Mouse (Mus musculus) embryonic stem cell, embryonic (primary cell): ENCODE measurements around the gene Tacc2.

ENCODE experiments used
- CTCF ChIA-PET, 4 experiments: fragments of 300-600 bp in 2 of 4; fragments of 350-600 bp in 2 of 4; sonication (Branson Sonifier 250); formaldehyde crosslinking; loops; one replicate each; lab custom pipeline; 2022; ENCODE audit warnings: inconsistent platforms in 2 of 4; lab: Charles Lee
- POLR2A ChIA-PET, 4 experiments: fragments of 300-600 bp in 2 of 4; fragments of 350-600 bp in 2 of 4; sonication (Branson Sonifier 250); formaldehyde crosslinking; loops; one replicate each; lab custom pipeline; 2022; ENCODE audit warnings: antibody characterized with exemption in 4 of 4, inconsistent platforms in 1 of 4; lab: Charles Lee

Gene Tacc2

DNA sequence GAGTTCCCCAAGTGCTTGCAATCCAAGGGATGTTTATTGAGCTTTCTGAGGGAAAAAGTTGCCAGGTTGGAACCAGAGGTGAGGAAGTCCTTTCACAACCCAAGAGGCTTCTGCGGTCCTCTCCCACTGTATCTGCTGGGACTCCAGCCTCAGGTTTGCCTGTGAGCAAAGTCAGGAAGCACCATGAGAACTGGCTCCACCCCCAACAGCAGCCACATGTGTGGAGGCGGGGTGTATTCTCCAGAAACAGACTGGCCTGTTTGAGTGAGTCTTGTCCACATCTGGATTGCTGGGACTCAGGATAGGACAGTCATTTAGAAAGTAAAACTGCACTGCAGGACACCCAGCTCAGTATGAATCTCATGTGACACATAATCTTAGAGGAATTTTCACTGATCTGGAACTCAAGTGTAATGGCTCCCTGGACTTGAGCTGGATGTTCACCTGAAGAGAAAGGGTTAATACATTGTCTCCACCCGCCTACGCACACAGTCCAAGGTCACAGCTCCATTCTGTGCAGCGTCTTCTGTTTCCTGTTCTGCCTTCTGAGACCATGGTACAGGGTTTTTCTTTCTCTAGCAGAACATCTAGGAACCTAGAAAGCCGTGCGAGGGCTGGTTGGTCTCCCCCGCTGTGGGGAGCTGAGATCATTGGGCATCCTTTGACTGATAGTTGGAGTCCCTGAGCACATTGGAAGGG is 149.6 kb downstream of the Tacc2 start:
- POLR2A ChIA-PET, result interaction anchor here in 2 of 4 experiments (0.6 to 4.5 kb wide), 20 partner anchors 9 to 133 kb away, joined by 3 to 19 read pairs (median 4); no protein-coding TSS in a partner anchor
- CTCF ChIA-PET, result interaction anchor here in 3 of 4 experiments (0.6 to 1.9 kb wide), 6 partner anchors 12 to 227 kb away, joined by 3 to 13 read pairs (median 3); no protein-coding TSS in a partner anchor

DNA sequence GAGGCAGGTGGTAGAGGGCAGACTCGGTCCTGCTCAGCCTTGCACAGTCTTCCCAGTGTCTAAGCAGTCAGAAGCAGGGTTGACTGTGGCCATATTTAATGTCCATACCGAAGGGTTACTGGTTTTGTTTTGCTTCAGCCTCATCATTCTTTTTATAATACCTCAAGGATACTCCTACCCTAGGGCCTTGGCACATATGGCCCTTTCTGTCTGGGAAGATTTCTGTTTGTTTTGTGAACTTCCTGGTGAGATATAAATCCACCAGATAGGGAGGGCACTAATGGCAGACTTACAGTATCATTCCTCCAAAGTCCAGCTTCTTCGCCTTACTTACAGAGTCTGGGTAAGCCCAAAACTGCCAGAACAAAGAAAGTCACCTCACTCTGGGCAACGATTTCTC is 150.3 kb downstream of the Tacc2 start:
- ChIA-PET CTCF (interaction anchor here in 2 of 4 experiments (1.4 to 1.9 kb wide), 3 partner anchors 13 to 35 kb away, joined by 3 to 13 read pairs (median 8); no protein-coding TSS in a partner anchor), POLR2A (interaction anchor here in 2 of 4 experiments (0.7 to 4.5 kb wide), 9 partner anchors 9 to 56 kb away, joined by 3 to 19 read pairs (median 4); no protein-coding TSS in a partner anchor)

DNA sequence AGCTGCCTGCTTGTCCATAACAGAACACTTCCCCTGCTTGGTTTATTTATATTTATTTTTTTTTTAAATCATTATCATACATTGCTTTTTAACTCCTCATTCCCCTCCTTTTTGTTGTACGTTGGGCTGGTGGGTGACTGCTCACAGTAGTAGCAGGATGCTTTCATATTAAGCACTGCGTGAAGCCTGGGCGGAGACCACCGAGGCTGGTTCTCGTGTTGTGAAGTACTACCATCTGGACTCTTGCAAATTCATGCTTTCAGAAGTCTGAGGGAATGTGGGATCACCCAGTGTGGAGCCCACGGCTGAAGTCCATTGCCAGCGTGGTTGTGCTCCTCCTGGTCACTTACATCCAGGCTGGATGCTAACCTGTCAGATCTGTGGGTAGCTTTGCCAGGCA is 154.6 kb downstream of the Tacc2 start:
- ChIA-PET POLR2A (interaction anchor here in 1 of 4 experiments (0.6 kb wide), 1 partner anchor 39 kb away, joined by 4 read pairs; no protein-coding TSS in a partner anchor), CTCF (no interaction called here)

DNA sequence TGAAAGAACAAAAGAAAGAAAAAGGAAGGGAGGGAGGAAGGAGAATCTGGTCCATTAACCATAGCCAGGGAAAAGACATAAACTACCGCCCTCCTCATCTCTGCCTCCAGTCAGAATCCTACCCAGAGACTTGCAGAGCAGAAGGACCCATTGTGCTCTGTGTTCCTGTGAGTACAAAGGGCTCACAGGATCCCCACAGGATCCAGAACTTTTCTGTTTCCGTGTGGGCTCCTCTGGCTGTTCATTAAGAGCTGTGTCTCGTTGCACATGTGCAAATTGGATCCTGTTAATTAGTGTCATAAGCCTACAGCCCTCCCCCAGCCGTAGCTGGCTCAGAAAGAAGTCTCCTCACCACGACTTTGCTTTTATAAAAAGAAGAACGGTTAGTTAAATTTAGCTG is 155.7 kb downstream of the Tacc2 start:
- POLR2A ChIA-PET, result interaction anchor here in 3 of 4 experiments (0.5 to 1.6 kb wide), 12 partner anchors 11 to 338 kb away, joined by 3 to 7 read pairs (median 4); no protein-coding TSS in a partner anchor
- CTCF ChIA-PET, result interaction anchor here in 2 of 4 experiments (0.6 to 1.7 kb wide), 6 partner anchors 17 to 128 kb away, joined by 3 to 8 read pairs (median 5); no protein-coding TSS in a partner anchor

DNA sequence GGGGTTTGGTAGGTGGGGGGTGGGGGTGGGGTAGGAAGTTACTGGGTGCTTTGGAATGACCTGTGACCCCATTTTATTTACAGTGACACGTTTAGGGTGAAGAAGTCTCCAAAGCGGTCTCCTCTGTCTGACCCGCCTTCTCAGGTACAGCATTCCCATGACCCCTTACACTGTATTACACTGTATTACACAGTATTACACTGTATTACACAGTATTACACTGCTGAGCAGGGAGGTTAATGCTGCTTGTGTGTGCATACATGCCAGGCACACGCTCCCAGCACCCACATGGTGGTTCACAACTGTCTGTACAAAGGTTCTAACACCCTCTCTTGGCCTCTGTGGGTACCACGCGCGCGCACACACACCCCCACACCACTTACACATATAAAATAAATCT is 156.2 kb downstream of the Tacc2 start:
- CTCF ChIA-PET, result interaction anchor here in 3 of 4 experiments (0.5 to 1.9 kb wide), 14 partner anchors 9 to 129 kb away, joined by 3 to 9 read pairs (median 4); no protein-coding TSS in a partner anchor
- POLR2A ChIA-PET, result interaction anchor here in 3 of 4 experiments (0.5 to 1.6 kb wide), 16 partner anchors 9 to 338 kb away, joined by 3 to 7 read pairs (median 4); no protein-coding TSS in a partner anchor

DNA sequence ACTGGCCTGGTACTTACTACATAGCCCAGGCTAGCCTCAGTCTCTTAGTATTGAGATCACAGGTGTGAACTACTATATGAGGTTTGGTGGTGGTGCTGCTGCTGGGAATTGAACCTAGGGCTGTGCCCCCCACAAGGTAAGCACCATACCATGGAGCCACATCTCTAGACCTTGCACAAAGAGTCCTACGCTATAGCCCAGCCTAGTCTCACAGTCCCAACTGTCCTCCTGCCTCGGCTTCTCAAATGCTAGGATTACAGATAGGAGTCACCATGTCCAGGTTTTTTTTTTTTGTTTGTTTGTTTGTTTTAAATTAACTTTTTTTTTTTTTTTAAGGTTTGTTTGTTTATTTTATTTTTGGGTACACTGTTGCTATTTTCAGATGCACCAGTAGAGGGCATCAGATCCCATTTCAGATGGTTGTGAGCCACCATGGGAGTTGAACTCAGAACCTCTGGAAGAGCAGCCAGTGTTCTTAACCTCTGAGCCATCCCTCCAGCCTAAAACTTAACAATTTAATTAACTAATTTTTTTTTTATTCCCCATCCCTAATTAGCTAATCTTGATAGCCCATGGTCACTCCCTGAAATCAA is 157.1 kb downstream of the Tacc2 start:
- POLR2A ChIA-PET, result interaction anchor here in 3 of 4 experiments (0.5 to 1.6 kb wide), 11 partner anchors 10 to 217 kb away, joined by 3 to 7 read pairs (median 3); no protein-coding TSS in a partner anchor
- CTCF ChIA-PET, result interaction anchor here (0.5 to 1.9 kb wide), 14 partner anchors 9 to 1660 kb away, joined by 3 to 9 read pairs (median 5); no protein-coding TSS in a partner anchor

DNA sequence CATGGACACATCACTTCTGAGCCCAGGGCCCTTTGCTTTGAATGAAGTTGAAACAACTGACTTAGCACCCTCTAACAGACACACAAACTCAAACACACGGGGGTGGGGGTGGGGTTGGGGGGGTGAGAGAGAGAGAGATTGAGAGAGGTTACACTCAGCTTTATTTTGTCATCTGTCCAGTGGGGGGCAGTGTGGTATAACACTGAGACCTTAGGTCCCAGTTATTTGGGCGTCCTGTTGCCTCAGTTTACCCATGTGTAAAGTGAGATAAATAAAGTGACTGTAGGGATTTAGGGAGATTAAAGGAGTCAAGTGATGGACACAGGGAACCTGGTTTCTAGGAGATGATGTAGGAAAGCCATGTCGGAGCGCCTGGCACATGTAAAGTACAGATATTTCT is 163.9 kb downstream of the Tacc2 start:
- CTCF ChIA-PET, result interaction anchor here (0.6 to 2.4 kb wide), 23 partner anchors 9 to 264 kb away, joined by 3 to 25 read pairs (median 4); no protein-coding TSS in a partner anchor
- POLR2A ChIA-PET, result interaction anchor here in 2 of 4 experiments (1.0 to 1.9 kb wide), 3 partner anchors 21 to 68 kb away, joined by 3 to 6 read pairs (median 3); no protein-coding TSS in a partner anchor

DNA sequence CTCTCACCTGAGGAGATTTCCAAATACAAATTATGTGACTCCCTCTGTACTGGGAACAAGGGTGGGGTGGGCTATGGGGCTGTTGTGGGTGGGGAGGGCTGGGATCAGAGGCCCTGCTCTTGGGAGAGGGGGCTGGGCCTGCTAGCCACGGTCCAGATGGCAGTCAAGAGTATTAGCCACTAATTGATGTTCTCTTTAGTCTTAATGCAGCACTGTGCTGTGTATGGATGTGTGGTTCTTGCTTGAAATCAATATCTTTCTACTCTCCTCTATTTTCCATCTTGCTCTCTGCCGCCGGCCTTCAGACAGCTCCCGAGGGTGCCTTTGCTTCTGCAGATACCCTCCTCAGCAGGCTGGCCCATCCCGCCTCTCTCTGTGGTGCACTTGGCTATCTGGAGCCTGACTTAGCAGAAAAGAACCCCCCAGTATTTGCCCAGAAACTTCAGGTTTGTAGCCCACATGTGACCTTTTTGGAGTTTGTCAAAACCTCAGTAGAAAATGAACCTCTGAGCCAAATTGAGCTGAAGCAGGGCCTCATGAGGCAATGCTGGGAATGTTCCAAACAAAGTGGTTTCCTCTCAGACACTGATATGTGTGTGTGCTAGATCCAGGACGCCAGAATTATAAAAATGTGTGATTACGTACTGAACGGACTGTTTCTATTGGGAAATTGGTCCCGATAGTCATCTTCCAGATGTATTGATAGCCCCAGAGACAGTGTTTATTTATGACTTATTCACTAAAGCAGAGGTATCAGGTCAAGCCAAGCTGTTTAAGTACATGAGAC is 166.2 kb downstream of the Tacc2 start:
- POLR2A ChIA-PET, result interaction anchor here in 1 of 4 experiments (0.6 to 1.6 kb wide), 3 partner anchors 21 to 76 kb away, joined by 4 to 5 read pairs (median 4); no protein-coding TSS in a partner anchor
- CTCF ChIA-PET, result interaction anchor here (0.7 to 1.7 kb wide), 5 partner anchors 10 to 70 kb away, joined by 3 to 9 read pairs (median 5); no protein-coding TSS in a partner anchor

DNA sequence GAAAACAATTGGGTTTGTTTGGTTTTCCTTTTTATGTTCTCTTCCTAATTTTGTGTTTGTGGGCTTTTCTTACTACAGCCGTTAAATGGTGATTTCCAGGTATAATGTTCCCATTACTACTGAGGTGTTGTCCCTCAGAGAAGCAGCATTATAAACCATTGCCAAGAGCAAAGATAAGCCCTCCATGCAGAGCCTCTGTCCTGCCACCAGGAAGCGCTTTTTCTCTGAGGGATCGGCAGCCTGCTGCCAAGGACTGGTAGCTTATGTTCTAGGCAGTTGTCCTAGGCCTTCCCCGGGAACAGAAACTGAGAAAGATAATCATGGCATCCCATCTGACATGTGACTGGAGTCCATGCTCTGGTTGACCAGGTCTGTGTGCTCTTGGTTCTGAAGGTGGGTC is 171.9 kb downstream of the Tacc2 start:
- ChIA-PET CTCF (interaction anchor here in 3 of 4 experiments (0.8 to 2.7 kb wide), 9 partner anchors 8 to 213 kb away, joined by 3 to 20 read pairs (median 4); no protein-coding TSS in a partner anchor), POLR2A (interaction anchor here in 2 of 4 experiments (0.8 to 3.6 kb wide), 9 partner anchors 10 to 104 kb away, joined by 3 to 11 read pairs (median 4); no protein-coding TSS in a partner anchor)

DNA sequence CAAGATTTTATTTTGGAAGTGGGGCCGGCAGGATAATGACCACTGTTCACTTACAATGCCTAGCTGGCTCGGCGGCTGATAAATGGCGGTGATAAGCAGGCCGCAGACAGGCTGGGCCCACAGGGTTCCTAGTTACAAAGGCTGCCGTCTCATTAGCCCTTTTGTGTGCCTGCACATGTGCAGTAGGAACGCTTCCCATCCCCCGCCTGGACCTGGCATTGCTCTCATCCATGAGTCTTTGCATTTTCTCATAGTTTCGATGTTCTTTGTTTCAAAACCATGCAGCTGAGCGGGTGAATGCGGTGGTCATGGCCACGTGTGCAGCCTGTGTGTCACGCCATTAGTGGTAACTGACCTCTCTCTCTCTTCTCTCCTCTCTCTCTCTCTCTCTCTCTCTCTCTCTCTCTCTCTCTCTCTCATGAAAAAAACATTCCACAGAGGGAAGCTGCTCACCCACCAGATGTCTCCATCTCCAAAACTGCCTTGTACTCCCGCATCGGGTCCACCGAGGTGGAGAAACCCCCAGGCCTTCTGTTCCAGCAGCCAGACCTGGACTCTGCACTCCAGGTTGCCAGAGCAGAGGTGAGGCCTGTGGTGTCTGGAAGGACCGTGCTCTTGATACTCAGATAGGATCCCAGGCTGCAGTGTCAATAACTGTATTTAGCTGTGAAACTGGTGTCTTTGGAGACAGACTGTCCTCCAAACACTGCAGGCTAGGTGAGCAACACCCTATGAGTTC is 173.7 kb downstream of the Tacc2 start:
- POLR2A ChIA-PET, result interaction anchor here in 2 of 4 experiments (0.6 to 3.6 kb wide), 6 partner anchors 12 to 338 kb away, joined by 3 to 11 read pairs (median 4); no protein-coding TSS in a partner anchor

DNA sequence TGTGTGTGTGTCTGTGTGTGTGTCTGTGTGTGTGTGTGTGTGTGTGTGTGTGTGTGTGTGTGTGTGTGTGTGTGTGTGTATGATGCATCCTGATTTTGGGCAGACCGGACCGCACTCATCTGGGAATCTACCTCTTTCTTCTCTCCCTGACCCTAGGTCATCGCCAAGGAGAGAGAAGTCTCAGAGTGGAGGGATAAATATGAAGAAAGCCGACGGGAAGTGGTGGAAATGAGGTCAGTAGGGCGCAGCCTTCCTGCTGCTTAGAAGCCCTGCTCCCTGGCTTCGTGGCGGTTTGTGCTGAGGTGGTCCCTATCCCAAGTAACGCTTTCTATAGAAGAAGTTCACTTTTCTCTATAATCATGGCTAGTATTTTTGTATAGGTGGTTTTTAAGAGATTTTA is 174.4 kb downstream of the Tacc2 start:
- CTCF ChIA-PET, result interaction anchor here in 2 of 4 experiments (0.7 to 2.0 kb wide), 4 partner anchors 10 to 80 kb away, joined by 3 to 12 read pairs (median 10); no protein-coding TSS in a partner anchor
- POLR2A ChIA-PET, result interaction anchor here in 2 of 4 experiments (0.6 to 3.6 kb wide), 4 partner anchors 12 to 337 kb away, joined by 3 to 11 read pairs (median 6); no protein-coding TSS in a partner anchor

More for the DNA sequence above, 173.7 kb downstream of the Tacc2 start:
- CTCF ChIA-PET, result interaction anchor here (0.7 to 2.7 kb wide), 7 partner anchors 10 to 79 kb away, joined by 3 to 20 read pairs (median 5); no protein-coding TSS in a partner anchor

DNA sequence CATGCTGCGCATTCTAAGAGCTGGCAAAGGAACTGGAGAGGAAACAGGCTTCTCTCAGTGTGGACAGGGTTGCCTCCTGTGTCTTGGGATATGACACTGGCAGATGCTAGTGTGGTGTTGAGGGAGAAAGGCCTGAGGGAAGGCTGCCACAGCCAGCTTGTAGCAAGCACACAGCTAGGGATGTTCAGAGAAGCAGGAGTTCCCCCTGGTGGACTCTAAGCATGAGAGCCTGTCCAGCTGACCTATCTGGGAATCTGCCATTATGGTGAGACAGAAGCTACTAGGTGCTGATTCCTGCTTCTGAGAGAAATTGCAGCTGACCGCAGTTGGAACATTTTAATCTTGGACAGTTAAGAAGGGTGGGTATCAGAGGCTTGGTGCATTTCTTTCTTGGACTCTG is 177.6 kb downstream of the Tacc2 start:
- ChIA-PET CTCF (interaction anchor here (0.5 to 3.4 kb wide), 12 partner anchors 7 to 239 kb away, joined by 3 to 36 read pairs (median 4); no protein-coding TSS in a partner anchor), POLR2A (interaction anchor here in 2 of 4 experiments (1.0 to 2.1 kb wide), 6 partner anchors 8 to 222 kb away, joined by 3 to 9 read pairs (median 6); no protein-coding TSS in a partner anchor)

DNA sequence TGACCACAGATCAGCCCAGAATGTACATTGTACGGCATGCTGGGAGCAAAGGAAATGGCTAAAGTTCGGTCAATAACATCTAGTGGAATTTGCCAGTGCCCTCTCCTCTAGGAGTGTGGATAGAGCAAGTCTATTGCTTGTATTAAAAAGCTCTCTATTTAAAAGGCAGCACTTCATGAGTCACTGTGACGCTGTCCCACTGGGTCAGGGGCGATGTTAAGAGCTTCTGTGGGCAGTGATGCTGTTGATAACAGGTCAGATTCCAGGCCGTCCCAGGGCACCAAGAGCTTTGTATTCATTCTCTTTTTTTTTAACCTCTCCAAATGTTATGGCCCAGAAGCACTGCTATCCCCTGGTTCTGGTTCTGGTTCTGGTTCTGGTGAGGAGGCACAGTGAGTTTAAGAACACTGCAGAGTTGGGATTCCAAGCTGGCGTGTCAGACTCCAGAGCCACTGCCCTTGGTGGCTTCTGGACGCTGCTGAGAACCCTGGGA is 179.2 kb downstream of the Tacc2 start:
- ChIA-PET CTCF (interaction anchor here in 1 of 4 experiments (0.6 to 0.9 kb wide), 2 partner anchors 287 to 424 kb away, joined by 3 to 4 read pairs; no protein-coding TSS in a partner anchor), POLR2A (interaction anchor here (0.6 to 1.7 kb wide), 4 partner anchors 9 to 1155 kb away, joined by 3 to 9 read pairs (median 4); no protein-coding TSS in a partner anchor)

DNA sequence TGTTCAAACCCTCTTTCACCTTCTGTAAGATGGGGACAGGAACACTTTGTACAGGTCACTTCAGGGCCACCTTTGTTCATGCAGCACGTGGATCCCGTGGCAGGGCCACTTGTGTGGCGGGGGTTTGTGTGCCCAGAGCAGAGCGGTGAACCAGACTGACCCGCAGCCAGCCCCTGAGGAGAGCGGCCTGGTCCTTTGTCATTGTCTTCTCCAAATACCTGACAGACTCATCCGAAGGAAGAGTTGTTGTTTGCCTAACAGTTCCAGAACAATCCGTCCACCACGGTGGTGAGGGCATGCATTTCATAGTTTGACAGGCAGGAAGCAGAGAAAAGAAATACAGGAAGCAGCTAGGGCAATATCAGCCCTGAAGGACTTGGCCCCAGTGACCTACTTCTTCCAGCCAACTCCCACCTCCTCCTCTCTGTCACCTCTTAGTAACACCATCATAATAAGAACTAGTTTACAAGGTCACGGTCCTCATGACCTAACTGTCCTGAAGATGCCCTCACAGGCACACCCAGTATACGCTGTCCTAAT is 180.2 kb downstream of the Tacc2 start:
- ChIA-PET POLR2A (interaction anchor here in 2 of 4 experiments (0.7 to 1.6 kb wide), 2 partner anchors 19 to 41 kb away, joined by 3 to 7 read pairs; no protein-coding TSS in a partner anchor), CTCF (interaction anchor here in 1 of 4 experiments (0.6 kb wide), 1 partner anchor 425 kb away, joined by 4 read pairs; no protein-coding TSS in a partner anchor)
